Mouse (Mus musculus) right cerebral cortex, adult 2 months (tissue): ENCODE data around the gene Glcci1.

Experiments
- DNase-seq, 2 experiments: peaks; one replicate each; pipeline ENCODE4 v3.0.0; 2021 to 2022; ENCODE audit warnings: low spot score in 2 of 2

Gene Glcci1

GRCm38 (mm10) chr6:8509551-8509950 is at the start of gene Glcci1:
TSS of gene Glcci1 (plus strand) at chr6:8509600.
- DNase-seq = peak in 1 of 2 experiments; percentile 57

GRCm38 (mm10) chr6:8462447-8462846 is 47.0 kb upstream of the Glcci1 start:
- DNase-seq = no peak

GRCm38 (mm10) chr6:8465388-8465787 is 44.0 kb upstream of the Glcci1 start:
- DNase-seq = no peak

GRCm38 (mm10) chr6:8465985-8466384 is 43.4 kb upstream of the Glcci1 start:
- no peak for DNase-seq

- no peak for DNase-seq
Observed at GRCm38 (mm10) chr6:8467667-8468337, 41.6 kb upstream of the Glcci1 start.

- DNase-seq = no peak
Observed at GRCm38 (mm10) chr6:8469918-8470317, 39.5 kb upstream of the Glcci1 start.

DNA sequence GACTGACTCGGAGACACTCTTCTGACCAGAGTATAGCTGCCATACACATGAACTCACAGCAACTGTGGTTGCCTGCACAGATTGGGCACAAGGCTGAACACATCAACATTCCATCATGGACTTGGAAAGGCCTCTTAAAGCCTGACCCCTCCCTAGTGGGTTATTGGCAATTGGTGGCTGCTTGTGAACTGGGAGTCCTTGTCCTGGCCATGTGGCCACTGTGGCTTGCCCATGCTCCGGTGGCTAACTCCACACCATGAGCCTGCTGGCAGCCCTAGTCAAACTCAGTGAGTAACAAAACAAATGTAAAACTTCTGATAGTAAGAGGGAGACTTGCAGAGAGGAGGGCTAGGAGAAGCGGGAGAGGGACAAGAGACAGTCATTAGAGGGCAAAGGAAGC is 37.3 kb upstream of the Glcci1 start:
- DNase-seq = no peak

DNA sequence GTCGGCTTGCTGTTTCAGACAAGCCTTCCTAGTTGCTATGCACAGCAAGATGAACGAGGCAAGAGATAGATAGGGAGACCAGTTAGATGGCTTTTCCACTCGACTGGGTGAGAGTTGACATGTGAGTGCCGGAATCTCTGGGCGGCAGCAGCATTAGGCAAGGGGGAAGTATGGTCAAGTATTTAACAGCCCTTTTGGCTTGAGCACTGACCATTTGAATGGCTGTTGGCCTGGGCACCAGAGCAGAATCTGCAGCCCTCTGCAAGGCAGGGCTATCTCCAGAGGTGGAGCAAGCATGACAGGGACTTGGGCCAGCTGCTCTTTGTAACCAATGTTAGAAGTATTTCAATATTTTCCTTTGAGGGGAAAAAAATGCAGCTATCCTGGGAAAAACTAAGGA is 36.5 kb upstream of the Glcci1 start:
- no peak for DNase-seq

GRCm38 (mm10) chr6:8473498-8473897 is 35.9 kb upstream of the Glcci1 start:
- no peak for DNase-seq

DNA sequence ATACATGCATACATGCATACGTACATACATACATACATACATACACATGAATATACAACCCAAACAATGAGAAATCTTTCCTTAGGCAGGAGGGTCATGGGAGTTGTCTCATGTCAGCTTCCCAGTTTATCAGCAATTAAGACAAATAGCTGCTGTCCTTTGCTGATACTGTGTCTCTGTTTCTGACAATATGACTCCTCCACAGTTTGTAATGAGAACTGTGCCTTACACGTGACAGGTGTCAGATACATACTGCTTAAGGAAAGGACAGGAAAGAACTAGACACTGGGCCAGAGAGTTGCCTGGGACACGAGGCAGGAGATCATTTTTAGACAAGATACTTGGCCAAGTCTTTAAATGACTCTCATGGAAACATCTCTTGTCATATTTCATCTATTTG is 35.1 kb upstream of the Glcci1 start:
- no peak for DNase-seq

GRCm38 (mm10) chr6:8474820-8475219 is 34.6 kb upstream of the Glcci1 start:
- no peak for DNase-seq

DNA sequence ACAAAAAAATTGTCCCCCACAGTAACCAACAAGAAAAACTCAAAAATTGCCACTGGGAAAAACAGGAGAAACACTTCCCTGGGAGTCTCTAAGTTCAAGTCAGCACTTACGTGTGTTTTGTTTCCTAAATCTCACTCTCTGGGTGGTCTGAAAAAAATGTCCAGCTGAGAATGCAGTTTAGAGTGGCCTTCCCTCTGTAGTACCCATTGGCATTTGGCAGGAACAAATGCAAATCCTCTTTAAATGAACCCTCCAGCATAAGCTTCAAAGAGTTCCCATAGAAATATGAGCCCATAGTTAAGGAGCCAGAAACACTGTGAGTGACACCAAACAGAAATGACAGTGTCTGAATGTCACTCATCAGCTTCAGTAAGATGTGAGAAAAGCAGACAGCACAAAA is 30.2 kb upstream of the Glcci1 start:
- no peak for DNase-seq

GRCm38 (mm10) chr6:8484437-8485275 is 24.7 kb upstream of the Glcci1 start:
- DNase-seq = no peak

GRCm38 (mm10) chr6:8485414-8486175 is 23.8 kb upstream of the Glcci1 start:
- DNase-seq = no peak

DNA sequence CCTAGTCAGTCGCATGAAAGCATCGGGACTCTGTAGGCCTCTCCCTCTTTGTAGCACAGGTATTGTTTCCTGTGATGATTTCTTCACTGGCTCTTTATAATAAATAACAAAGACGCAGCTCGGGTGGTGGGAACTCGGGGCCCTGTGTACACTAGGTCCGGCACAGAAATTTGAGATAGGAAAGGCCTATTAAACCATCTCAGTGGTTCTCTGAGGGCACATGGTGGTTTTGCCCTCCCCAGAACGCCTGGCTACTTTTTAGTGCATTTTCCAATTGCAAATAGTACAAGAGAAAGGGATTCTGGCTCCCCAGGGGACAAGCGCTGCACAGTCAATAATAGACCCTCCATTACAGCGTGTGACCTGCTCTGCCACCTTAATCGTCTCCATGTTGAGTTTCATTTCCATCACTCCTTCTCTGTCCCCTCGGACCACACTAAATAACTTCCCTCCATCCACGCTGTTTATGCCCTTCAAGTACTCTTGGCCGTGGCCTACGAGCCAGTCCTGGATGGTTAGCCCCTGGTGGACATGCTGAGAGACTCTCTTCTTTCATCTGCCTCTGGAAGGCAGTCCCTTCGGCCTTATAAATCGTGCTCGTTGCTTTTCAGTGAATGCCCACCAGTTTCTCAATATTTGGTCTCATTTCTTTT is 22.9 kb upstream of the Glcci1 start:
- no peak for DNase-seq

DNA sequence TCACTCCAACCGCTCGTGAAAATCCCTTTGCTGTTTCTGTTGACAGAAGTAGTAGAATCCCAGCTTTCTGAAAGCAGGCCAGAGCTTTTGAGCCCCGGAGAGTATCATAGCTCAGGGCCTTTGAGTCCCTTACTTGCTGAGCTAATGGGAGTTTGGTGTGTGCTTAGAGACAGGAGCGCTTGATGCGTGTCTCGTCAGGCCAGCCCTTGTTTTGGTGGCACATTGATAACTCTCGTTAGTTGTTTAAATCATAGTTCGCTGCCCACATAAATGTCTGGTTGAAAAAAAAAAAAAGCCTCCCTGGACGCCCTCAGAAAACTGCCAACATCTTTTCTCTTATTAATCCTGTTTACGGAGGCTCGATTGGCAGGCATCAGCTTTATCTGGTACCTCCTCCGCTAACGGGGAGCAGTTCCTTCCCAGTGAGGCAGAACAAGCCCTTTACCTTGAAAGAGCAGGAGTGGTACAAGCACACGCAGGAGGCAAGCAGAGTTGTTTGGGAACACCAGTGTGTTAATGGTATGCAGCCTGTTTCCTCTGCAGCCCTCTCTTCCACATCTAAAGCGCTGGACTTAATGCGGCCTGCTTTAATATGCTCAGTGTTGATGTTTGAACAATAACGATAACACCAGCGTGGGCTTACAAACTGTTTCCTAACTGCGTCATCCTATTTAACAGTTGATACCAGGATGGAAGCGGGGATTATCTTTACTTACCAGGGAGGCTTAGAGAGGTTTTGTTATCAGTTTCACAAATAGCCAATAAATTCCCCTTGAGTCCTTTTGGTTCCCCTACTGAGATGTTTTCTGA is 22.2 kb upstream of the Glcci1 start:
- DNase-seq = no peak

GRCm38 (mm10) chr6:8488249-8488648 is 21.2 kb upstream of the Glcci1 start:
- no peak for DNase-seq

GRCm38 (mm10) chr6:8489266-8489665 is 20.1 kb upstream of the Glcci1 start:
- DNase-seq = no peak

GRCm38 (mm10) chr6:8489938-8490585 is 19.3 kb upstream of the Glcci1 start:
- DNase-seq = no peak

DNA sequence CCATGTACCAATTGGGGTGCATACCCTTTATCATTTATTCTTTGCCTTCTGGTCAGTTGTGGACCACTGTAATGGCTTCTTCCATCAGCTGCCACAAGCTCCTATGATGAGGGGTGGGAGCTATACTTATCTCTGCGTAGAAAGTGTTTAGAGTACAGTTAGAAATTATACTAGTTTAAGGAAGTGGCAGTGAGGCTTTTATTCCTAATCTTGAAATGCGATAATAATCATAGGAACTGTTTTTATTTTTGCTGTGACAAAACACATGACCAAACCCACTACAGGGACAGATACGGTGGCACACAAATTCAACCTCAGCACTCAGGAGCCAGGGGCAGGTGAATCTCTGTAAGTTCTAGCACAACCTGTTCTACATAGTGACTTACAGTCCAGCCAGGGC is 17.2 kb upstream of the Glcci1 start:
- DNase-seq = no peak
